Mouse (Mus musculus) adrenal gland, postnatal 4 days (tissue): ENCODE results near the gene Klhl23. TPM values are rescaled to one million over a fixed set of nuclear protein-coding genes. Genes with fewer than 3 reads are reported as not detected.
A peak's percentile ranks its signal among the peaks of the same experiment; 100 is the strongest.

Source experiments
- DNase-seq, 2 experiments: peaks; one replicate each; pipeline ENCODE4 v3.0.0; 2021 to 2022; ENCODE audit warnings: low spot score in 2 of 2, mixed read lengths in 2 of 2
- total RNA-seq, 2 experiments: library from RNA; stranded (reverse); gene quantifications; 2 replicates each; pipeline ENCODE4 v1.2.3; 2021

The Klhl23 gene
- total RNA-seq, 2 experiments from 2014 or later: 25.8 to 26.8 TPM

- no peak for DNase-seq
These were observed 6.3 kb downstream of the Klhl23 start for GRCm38 (mm10) chr2:69828031-69828430.

GRCm38 (mm10) chr2:69829680-69830079, 7.9 kb downstream of the Klhl23 start:
- no peak for DNase-seq

- no peak for DNase-seq
These were observed 8.4 kb downstream of the Klhl23 start for GRCm38 (mm10) chr2:69830116-69830515.

- no peak for DNase-seq
These were observed 15.7 kb downstream of the Klhl23 start for GRCm38 (mm10) chr2:69837244-69837967.

- no peak for DNase-seq
These were observed 16.3 kb downstream of the Klhl23 start for GRCm38 (mm10) chr2:69837996-69838395.

DNA sequence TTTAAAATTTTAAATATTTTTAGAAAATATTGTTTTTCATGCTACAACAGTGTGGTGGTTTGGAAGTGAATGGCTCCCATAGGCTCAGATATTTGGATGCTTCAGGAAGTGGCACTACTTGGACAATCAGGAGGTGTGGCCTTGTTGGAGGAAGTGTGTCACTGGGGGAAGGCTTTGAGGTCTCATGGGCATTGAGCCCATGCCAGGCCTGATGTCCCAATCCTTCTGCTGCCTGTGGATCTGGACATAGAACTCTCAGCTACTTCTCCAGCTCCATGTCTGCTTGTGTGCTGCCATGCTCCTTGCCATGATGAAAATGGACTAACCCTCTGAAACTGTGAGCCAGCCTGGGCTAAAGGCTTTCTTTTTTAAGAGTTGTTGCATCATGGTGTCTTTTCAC, 17.0 kb downstream of the Klhl23 start:
- no peak for DNase-seq

- DNase-seq: no peak
These were observed 18.5 kb downstream of the Klhl23 start for GRCm38 (mm10) chr2:69840261-69840660.

GRCm38 (mm10) chr2:69849215-69849614, 27.5 kb downstream of the Klhl23 start:
- DNase-seq: no peak

DNA sequence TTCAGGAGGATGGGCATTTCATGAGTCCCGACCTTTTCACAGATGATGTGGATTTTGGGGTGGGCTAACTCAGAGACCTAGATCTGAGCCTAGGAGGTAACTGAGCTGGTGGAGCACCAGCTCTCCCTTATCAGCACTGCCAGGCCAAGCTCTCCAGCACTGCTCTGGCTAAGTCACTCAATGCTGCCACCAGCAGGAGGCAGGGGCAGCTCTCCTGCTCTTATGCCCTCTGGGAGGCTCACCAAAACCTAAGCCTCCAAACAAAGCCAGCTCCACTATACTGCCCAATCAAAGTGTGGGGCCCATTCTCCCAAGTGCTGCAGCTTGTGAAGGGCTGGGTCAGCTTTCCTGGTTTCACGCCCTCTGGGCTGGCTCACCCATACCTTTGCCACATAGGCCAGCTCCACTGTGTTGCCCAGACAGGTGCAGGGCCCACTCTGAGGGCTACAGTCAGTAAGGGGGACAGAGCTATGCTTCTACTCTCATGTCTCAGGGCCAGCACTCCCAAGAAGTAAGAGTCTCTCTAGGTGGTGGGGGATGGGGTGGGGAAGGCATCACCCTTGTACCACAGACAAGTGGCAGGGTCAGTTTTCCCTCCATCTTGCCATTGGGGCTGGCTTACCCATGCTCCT, 29.8 kb downstream of the Klhl23 start:
- DNase-seq: no peak

DNA sequence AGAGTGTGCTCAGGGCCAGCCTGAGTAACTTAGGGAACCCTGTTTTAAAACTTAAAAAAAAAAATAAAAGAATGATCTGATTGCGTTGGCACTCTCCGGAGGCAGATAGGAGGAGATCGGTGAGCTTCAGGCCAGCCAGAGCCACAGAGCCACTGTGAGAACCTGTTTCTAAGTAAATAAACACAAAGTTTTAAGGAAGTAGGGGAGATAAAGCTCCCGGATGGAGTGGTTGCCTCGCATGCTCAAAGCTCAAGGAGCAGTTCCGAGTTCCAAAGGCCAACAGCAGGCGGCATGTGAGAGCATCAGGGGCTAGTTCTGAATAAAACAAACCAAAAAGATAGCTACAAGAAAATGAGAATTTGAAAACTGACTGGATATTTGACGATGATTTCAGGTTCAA, 34.6 kb downstream of the Klhl23 start:
- no peak for DNase-seq

DNA sequence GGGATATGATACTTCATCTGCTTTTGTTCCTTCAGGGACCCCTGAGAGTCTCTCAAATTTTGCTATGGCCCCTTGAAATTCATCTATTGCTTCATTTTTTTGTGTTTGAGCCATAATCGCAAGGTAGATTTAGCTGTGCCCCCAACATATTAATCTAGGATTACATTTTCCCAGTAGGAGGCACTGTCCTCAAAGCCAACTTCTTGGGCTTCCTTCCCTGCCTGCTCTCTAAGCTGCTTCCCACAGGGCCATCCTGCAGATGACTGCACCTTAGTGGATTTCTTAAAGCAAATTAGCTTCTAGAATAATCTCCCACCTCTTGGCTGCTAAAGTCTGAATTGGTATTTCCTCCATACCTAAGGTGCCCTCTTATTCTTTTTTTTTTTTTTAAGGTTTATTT, 36.1 kb downstream of the Klhl23 start:
- no peak for DNase-seq

- no peak for DNase-seq
These were observed 39.3 kb downstream of the Klhl23 start for GRCm38 (mm10) chr2:69860972-69861452.

DNA sequence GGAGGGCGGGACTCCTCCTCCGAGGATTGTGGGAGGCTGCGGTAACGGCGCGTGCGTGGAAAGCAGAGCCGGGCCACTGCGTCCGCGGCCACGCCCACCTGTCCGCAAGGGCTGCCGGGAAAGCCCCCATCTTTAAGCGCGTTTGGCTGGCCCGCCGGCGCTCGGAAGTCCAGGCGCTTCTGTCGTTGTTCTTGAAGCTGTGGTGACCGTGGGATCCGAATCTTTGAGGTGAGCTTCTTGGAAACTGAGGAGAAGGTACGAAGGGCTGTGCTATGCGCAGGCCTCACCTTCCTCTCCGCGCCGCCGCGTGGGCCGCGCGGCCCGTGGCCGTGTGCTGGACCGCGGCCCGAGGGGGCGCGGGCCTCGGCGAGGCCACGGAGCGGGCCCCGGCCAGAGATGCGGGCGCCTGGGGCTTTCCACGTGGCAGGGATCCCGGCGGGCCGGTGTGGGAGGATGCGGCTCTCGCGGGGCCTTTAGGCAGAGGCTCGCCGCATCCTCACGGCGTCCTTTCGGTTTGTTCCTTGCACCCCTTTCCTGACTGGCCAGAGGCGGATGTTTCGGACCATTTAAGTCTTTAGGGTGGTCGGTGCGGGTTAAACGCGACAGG, 39.8 kb downstream of the Klhl23 start, which contains the start of gene Ssb:
TSS of gene Ssb (plus strand) at position 78 of the 607 bp plus-strand sequence.
- peak; percentile 80 to 82 for DNase-seq

DNA sequence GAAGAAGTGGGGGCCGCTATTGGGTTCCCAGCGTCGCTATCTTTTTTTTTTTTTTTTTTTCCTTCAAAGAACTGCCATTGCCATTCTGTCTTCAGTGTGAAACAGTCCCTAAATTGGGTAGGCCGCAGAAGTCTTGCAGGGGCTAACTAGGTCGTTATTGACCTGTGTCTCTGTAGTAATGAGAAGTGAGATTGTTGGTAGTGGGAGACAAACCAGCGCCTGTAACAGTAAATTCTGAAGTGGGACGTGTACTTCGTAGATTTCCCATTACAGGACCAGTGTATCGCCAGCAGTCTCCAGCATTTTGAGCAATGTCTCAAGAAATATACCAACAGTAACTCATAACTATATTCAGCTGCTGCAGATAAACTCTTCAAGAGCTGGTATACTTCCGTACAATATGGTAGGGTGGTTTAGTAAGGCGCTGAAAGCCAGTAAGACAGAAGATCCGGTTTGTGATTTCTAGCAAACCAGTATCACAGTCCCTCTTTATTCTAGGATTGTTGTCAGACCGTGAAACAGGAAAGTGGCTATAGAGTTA, 40.4 kb downstream of the Klhl23 start:
- DNase-seq: no peak

- DNase-seq: no peak
These were observed 62.2 kb downstream of the Klhl23 start for GRCm38 (mm10) chr2:69883990-69884391.

DNA sequence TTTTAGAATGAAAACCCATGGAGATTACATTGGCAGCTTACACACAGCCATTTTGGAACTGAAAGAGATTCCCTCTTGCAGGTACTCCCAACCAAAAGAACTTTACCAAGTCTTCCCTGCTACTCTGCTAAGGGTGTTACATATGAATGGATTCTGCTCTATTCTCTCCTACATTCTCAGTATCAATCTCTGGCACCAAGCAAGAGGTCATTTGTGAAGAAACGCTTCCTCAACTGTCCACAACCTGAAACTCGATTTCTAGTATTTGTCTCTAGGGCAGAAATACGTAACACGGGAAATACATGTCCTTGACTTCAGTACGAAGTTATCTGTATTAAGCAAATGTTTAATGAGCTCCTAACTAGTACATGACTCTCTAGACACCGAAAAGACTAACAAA, 62.8 kb downstream of the Klhl23 start:
- DNase-seq: no peak

DNA sequence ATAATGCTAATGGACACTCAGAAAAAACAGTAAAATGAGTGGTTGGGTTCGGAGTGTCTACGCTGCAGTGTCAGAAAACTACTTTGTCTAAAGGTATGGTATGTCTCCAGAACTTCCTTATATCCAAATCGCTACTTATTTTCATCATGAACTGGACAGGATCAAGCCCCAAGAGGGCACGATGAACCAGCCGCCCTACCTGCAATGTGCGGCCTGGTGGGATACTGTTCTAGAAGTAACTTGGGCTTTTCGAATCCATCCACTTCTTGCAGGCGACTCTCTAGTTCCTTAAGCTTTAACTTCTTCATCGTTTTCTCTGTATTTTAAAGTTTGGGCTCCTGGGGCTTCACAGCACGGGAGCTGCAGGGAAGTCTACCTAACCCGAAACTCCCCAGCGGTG, 63.3 kb downstream of the Klhl23 start:
- no peak for DNase-seq

GRCm38 (mm10) chr2:69885451-69886305, 63.9 kb downstream of the Klhl23 start, which contains the start of gene Mettl5:
Gene Mettl5, minus strand, starts transcription at chr2:69885615.
- DNase-seq: peak; percentile 73 to 80
